Mouse (Mus musculus) adrenal gland (tissue): ENCODE measurements around the gene Ring1.
"Not testable (repeated sequence)": the region's sequence is repeated elsewhere in the genome, so short reads cannot be mapped to it uniquely, and the experiment has no call there.

Experiments
- intact Hi-C: fragments of 180-260 bp; cut with DNase I; formaldehyde crosslinking; loops from one replicate; pipeline ENCODE4 v1.15.1; 2025
- microRNA-seq, 2 experiments: library from miRNA; unstranded; fragments of <30 nt; microRNA quantifications; one replicate each; pipeline ENCODE4; 2019

Ring1 gene

DNA sequence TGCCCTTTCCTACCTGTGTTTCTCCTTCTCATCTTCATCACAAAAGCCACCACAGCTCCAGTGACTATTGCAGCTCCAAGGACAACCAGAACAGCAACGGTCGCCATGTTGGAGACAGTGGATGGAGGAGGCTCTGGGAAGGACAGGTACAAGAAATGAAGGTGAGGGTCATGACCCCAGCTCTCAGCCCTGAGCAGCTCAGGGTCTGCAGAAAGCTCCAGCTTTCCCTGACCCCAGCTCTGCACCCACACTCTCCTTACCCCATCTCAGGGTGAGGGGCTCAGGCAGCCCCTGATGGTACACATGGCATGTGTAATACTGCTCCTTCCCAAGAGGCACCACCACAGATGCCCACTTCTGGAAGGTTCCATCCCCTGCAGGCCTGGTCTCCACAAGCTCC lies 27.5 kb downstream of the Ring1 start:
- intact Hi-C loops, result not testable (repeated sequence)

DNA sequence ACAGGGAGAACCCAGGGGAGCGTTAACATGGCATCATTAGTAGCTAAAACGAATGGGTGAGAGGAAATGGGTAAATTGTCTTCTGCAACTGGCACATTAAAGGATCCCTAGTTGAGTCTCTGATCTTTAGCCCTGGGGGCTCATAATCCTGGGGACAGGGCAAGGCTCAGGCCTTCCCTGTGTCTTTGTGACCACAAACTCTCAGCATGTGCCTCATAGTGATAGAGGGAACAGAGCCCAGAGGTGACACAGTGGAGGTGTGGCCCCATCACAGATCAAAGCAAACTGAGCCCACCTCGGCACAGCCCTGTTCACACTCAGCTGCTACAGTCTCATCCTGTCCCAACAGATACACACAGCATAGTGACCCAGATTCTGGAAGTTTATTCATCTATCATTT lies 28.8 kb downstream of the Ring1 start:
- intact Hi-C loops, result loop anchor here (1.0 kb wide), 1 partner anchor 1274 kb away; no protein-coding TSS in a partner anchor

DNA sequence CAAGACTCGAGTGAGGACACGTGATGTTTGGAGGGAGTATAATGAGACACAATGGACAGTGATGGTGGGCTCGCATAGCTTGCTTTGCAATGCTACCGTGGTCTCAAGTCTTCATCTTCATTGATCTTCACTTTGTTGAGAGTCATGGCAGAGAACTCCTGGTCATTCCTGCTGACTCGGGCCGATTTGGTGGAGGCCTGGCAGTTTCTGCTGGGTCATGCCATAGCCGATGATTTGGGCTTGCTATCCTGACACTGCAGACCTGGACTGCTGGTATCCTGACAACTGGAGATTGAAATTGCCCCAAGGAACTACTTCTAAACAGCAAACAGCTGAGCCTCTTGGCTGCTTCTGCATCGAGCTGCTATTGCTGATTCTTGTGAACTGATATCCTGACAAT lies 29.5 kb downstream of the Ring1 start:
- intact Hi-C loops, result loop anchor here (1.0 kb wide), 1 partner anchor 1274 kb away; no protein-coding TSS in a partner anchor

DNA sequence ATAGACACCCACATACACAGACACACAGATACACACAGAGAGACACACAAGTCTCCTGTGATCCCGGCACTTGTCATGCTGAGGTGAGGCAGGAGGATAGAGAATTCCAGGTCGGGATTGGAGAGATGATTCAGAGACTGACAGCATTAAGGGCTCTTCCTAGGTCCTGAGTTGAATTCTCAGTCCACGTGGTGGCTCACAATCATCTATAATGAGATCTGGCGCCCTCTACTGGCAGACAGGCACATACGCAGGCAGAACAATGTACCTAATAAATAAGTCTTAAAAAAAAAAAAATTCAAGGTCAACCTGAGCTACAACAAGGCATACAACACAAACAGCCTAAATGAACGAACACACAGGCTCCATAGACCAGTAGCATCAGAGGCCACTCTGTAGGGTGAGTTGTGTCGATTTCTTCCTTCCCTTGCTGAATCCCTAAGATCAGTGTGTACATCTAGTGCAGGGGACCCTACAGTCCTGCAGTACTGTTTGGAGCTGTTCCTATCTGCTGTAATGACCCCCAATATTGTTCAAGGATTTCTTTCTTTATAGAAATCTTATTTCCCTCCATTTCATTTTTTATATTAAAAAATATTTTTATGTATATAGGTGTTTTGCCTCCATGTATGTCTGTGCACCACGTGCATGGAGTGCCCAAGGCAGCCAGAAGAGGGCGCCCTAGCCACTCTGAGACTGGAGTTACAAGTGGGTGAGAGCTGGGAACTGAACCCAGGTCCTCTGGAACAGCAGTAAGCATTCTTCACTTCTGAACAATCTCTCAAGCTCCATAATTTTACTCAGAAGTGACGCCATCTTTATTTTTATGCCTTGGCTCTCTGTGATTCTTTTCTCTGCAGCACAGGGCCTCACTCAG lies 32.5 kb downstream of the Ring1 start:
- intact Hi-C loops, result no loop called here

DNA sequence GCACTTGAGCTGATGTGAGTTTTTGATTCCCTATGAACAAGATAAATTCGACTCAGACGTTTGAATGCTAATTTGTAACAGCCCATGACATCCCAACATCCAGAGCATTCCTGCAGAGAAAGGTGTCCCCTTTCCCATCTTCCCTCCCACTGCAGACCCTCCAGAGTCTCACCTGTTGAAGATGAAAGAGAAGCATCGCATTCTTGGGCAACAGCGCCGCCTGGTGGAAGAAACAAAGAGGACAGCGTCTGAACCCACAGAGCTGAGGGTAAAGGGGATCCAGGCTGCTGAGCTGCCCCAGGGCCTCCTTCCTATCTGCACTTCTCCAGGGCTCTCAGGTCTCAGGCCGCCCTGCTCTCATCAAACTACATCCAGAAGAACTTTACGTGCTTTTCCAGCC lies 42.3 kb downstream of the Ring1 start:
- intact Hi-C loops, result not testable (repeated sequence)

DNA sequence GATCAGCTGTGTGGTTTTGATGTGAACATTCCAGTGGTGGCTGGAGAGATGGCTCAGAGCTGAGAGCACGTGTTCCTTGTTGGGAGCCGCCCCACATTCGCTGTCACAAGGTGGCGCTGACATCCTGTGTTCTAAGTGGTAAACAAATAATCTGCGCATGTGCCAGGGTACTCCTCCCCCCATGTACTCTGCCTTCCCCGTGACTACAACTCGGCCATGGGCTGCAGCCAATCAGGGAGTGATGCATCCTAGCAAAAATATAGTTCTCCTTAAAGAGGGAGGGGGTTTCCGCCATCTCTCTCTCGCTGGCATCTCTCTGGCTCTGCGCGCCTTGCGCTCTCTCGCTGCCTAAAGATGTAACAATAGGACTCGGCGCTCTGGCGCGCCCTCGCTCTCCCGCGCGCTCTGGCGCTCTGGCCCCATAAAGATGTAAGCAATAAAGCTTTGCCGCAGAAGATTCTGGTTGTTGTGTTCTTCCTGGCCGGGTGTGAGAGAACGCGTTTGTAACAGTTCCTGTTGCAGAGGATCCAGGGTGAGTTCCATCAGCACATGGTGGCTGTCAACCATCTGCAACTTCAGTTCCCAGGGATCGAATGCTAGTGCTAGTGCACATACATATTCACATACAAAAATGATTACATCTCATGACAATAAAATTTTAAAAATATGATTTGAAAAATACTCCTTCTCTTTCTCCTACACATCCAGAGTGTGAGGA lies 43.1 kb downstream of the Ring1 start:
- intact Hi-C loops, result not testable (repeated sequence)

DNA sequence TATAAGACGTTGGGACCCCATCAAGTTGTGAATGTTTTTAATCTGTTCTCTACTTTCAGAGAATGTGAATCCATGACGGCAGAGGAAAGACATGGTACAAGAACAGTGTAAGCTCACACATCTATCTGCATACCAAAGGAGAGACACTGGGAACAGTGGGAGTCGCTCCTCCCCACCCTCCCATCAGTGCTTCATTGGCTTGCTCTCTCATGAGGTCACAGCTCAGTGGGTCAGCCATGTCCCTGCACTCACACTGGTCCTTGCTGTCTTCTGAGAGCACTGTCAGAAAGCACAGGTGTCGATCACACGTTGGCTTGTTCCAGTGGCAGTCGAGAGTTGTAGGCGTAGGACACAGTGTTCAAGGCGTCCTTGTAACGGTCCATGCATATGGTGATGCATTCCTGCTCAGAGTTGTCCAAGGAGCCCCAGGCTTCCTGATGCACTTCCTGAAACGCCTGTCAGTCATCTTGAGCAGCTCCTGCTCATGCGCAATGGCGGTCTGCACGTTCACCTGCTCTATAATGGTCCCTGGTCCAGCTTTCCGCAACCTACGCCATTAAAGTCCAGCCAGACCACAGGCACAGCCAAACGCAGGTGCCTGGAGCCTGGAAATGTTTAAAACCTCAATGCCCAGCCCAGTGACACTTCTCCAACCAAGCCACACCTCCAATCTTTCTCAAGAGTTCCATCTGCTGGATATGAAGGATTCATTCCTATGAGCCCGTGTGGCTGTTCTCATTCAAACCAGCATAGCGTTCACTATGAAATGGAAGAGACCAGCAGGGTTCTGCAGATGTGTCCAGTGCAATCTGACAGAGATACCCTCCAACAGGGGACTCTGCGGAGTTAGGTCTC lies 44.1 kb downstream of the Ring1 start:
- intact Hi-C loops, result no loop called here

DNA sequence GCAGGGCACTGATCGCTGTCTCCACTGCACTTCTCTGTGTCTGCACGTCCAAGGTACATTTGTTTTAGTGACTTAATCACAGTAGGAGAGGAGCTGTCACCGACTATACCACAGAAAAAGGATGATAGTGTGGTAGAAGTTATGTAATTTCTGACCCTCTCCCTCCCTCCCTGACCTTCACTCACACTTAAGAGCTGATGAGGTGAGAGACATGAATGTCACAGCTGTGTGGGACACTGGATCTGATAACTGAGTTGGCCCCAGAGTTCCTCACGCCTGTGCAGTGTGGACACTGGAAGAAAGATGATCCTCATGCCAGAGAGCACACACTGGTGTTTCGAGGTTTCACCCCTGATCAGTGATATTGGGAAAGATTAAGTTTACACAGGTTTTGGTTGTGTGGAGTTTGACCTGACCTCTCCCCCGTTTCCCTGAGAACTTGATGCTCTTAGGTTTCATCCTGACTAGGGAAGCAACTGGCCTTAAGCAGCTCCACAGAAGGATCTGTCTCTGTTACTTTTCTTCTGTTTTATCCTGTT lies 44.9 kb downstream of the Ring1 start:
- intact Hi-C loops, result no loop called here

DNA sequence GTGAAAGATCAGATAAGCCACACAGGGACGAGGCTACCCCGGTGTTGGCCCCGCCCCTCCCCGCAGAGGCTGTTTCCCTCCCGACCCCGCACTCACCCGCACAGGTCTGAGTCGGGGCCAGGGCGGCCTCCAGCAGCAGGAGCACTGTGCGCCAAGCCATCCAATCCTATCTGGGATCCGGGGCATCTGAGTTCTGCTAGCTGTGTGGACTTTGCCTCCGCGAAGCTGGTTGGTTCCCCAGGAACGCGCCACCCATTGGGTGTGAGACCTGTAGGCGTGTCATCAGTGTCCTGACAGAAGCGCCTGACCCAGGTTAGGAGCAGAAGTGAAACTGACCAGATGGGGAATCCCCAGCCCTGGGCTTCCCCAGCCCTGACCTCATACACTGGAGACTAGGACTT lies 45.8 kb downstream of the Ring1 start:
- intact Hi-C loops, result no loop called here

DNA sequence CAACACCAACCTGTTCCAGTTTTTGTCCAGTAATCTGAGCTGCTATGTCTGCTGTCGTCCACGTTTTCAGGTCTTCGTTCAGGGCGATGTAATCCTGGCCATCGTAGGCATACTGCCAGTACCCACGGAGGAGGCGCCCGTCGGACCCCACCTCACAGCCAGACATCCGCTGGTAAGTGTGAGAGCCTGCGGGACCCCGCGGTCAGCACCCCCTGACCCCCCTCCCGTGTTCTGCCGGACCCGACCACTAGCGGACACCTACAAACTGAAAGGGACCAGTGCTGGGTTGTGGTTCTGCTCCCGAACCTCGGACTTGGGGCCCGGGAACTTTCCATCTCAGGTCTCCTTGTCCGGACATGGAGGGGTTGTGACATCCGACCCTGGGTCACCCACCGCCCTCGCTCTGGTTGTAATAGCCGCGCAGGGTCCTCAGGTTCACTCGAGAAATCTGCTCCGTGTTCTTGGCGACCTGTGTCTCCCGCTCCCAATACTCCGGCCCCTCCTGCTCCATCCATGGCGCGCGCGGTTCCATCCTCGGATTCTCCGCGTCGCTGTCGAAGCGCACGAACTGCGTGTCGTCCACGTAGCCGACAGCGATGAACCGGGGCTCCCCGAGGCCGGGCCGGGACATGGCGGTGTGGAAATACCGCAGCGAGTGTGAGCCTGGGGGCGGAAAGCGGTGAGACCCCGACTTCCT lies 46.5 kb downstream of the Ring1 start:
- intact Hi-C loops, result no loop called here

DNA sequence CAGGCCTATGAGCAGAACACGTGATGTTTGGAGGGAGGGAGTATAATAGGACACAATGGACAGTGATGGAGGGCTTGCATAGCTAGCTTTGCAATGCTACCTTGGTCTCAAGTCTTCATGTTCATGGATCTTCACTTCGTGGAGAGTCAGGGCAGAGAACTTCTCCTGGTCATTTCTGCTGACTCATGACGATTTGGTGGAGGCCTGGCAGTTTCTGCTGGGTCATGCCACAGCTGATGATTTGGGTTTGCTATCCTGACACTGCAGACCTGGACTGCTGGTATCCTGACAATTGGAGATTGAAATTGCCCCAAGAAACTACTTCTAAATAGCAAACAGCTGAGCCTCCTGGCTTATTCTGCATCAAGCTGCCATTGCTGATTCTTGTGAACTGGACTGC lies 50.9 kb downstream of the Ring1 start:
- intact Hi-C loops, result loop anchor here (2.0 kb wide), 1 partner anchor 1297 kb away; no protein-coding TSS in a partner anchor

DNA sequence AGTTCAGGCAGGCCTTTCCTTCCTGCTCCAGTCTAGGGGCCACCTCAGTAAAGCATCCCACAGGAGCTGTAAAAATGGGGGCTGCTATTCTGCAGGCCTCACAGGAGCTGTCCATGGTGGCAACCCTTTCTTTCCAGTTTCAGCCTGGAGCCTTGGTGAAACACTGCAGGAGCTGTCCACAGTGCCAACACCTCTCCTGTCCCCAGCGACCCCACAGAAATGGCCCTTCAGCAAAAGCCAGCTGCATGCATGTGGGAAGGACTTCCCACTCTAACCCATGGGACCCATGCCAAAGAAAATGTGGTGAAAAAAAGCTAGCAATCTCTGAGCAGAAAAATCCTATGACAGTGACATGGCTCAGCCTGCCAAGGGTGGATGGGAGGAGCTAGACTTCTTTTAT lies 51.8 kb downstream of the Ring1 start:
- intact Hi-C loops, result loop anchor here (2.0 kb wide), 1 partner anchor 1298 kb away; no protein-coding TSS in a partner anchor

Small RNA genes within 50 kb of the gene (microRNA-seq; reads per million reads assigned to microRNA genes)
- gene Mir219a-1 (0.46 to 0.49 reads per million in 2 experiments), gene Mir219c (0 reads per million in 2 experiments)
